Mouse (Mus musculus) midbrain, postnatal 0 days (tissue): ENCODE results near the gene Nrxn3. TPM values are rescaled to one million over a fixed set of nuclear protein-coding genes. Genes with fewer than 3 reads are reported as not detected.

Experiments
- ATAC-seq: fragments of 200-750 bp; cut with Nextera tagmentation; 2 replicates; pipeline ENCODE4 v1.8.0; 2017; ENCODE audit warnings: moderate number of reproducible peaks, mild to moderate bottlenecking, moderate TSS enrichment, moderate library complexity; ENCODE audit not compliant: low FRiP score
- DNase-seq: peaks from one replicate; pipeline ENCODE4 v3.0.0-alpha.2; 2015; ENCODE audit warnings: low spot score
- H3K27ac ChIP-seq: fragments of 300-500 bp; sonication (generic); 2 replicates; pipeline ENCODE4 v1.5.1; 2014; ENCODE audit warnings: low read depth, mild to moderate bottlenecking, low read length, mixed read lengths
- H3K27me3 ChIP-seq: fragments of 300-500 bp; sonication (generic); 2 replicates; pipeline ENCODE4 v1.6.1; 2014; ENCODE audit warnings: low read length, control low read depth, mixed read lengths; ENCODE audit not compliant: insufficient read depth
- H3K36me3 ChIP-seq: fragments of 300-500 bp; sonication (generic); 2 replicates; pipeline ENCODE4 v1.6.1; 2014; ENCODE audit warnings: low read length, control low read depth, mixed read lengths; ENCODE audit not compliant: insufficient read depth
- H3K4me1 ChIP-seq: fragments of 300-500 bp; sonication (generic); 2 replicates; pipeline ENCODE4 v1.6.1; 2014; ENCODE audit warnings: mild to moderate bottlenecking, control low read depth, antibody characterized with exemption, low read length, mixed read lengths; ENCODE audit not compliant: insufficient read depth
- H3K4me2 ChIP-seq: fragments of 300-500 bp; sonication (generic); 2 replicates; pipeline ENCODE4 v1.6.1; 2014; ENCODE audit warnings: low read depth, mild to moderate bottlenecking, low read length, mixed read lengths; ENCODE audit not compliant: poor library complexity, severe bottlenecking
- H3K4me3 ChIP-seq: fragments of 300-500 bp; sonication (generic); 2 replicates; pipeline ENCODE4 v1.5.1; 2014; ENCODE audit warnings: low read depth, mild to moderate bottlenecking, low read length, moderate library complexity
- H3K9ac ChIP-seq: fragments of 300-500 bp; sonication (generic); replicated peaks from 2 replicates; pipeline ENCODE4 v1.6.1; 2014; ENCODE audit warnings: mild to moderate bottlenecking, low read length, moderate library complexity, mixed read lengths; ENCODE audit not compliant: poor library complexity, severe bottlenecking
- H3K9me3 ChIP-seq: fragments of 300-500 bp; sonication (generic); 2 replicates; pipeline ENCODE4 v1.6.1; 2016; ENCODE audit warnings: low read length, control low read depth
- CTCF ChIP-seq: IDR thresholded peaks from 2 replicates; pipeline ENCODE4 v1.5.1; 2016; ENCODE audit warnings: antibody characterized with exemption, mild to moderate bottlenecking
- WGBS: fragments of 180-500 bp; shearing (Covaris S2); extraction: QIAGEN DNeasy Blood & Tissue Kit; methylation state at CpG from one replicate; pipeline ENCODE4 v1.1.7; 2014; 5-methylcytosine and 5-hydroxymethylcytosine counted together
- polyA plus RNA-seq: library from polyadenylated mRNA; unstranded; fragments of >200 nt; fragmentation: Nextera tagmentation; extraction: Ambion mirVana; gene quantifications from 2 replicates; pipeline ENCODE4 v1.2.1, GENCODE M21; 2015
- total RNA-seq: library from RNA; depleted of rRNA; stranded (reverse); fragments of >200 nt; gene quantifications from 2 replicates; pipeline ENCODE4 v1.2.3, GENCODE M21; 2014

The Nrxn3 gene
- total and polyA plus RNA-seq, 2 experiments from 2014 or later: 80.8 to 88.2 TPM

DNA sequence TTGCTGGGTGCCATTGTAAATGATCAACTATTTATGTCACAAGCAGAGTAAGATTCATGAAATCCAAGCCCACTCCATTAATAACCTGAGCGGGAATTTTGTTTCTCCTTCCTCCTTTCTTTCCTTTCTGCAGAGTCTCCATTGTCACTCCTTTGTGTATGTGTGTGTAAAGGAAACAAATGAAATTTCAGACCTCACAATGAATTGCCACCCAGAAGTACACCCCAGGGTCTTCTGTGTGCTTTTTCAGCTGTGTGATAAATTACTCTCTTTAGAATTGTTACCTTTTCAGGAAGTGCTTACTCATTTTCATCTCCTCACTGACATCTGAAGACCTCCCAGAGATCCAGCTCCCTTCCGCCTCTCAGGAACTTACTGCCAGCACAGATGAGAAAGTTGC, 1506.4 kb downstream of the Nrxn3 start:
- no peaks in the 10 kb centered on the region for H3K36me3 ChIP-seq
- no peak for TF ChIP-seq CTCF
- no peaks in the 10 kb centered on the region for H3K27me3 ChIP-seq
- ATAC-seq: no peak
- H3K27ac ChIP-seq: no peak overlapping the region
- no peaks in the 10 kb centered on the region for H3K4me1 ChIP-seq
- no peak overlapping the region for H3K4me2 ChIP-seq
- DNase-seq: no peak
- H3K9ac ChIP-seq: no peak overlapping the region
- 67% methylated on average over 2 of the region's 2 CpGs for WGBS
- H3K4me3 ChIP-seq: no peak overlapping the region
- no peaks in the 10 kb centered on the region for H3K9me3 ChIP-seq

- Histone ChIP-seq H3K9me3 (no peaks in the 10 kb centered on the region), H3K4me1 (no peaks in the 10 kb centered on the region), H3K4me3 (no peak overlapping the region), H3K36me3 (no peaks in the 10 kb centered on the region), H3K27me3 (no peaks in the 10 kb centered on the region), H3K27ac (no peak overlapping the region), H3K9ac (no peak overlapping the region), H3K4me2 (no peak overlapping the region)
- DNase-seq (no peak), ATAC-seq (no peak)
- WGBS: 78% methylated on average over 5 of the region's 5 CpGs
- no peak for TF ChIP-seq CTCF
Measured at GRCm38 (mm10) chr12:90236093-90236492, 1513.4 kb downstream of the Nrxn3 start.

DNA sequence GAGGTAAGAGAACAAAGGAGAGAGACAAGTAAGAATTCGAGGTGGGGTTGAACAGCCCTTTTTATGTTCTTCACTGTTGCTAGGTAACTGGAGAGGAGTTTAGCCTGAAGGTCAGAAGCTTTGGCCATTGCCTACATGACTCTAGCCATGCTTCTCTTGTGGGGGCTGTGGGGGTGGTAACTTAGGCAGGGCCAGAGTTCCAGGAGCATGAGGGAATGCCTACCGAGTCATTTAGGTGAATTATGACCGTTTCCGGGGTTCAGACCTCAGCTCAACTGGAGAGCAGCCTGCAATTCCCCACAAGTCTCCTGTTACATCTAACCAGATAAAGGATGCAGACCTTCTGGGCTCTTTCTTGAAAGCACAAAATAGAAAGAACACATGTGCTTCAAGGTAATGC, 1537.6 kb downstream of the Nrxn3 start:
- DNase-seq (no peak), ATAC-seq (no peak)
- Histone ChIP-seq H3K9ac (no peak overlapping the region), H3K4me2 (no peak overlapping the region), H3K4me3 (no peak overlapping the region), H3K9me3 (no peaks in the 10 kb centered on the region), H3K4me1 (no peaks in the 10 kb centered on the region), H3K27me3 (no peaks in the 10 kb centered on the region), H3K36me3 (no peaks in the 10 kb centered on the region), H3K27ac (no peak overlapping the region)
- TF ChIP-seq CTCF: no peak
- 69% methylated on average over 4 of the region's 4 CpGs for WGBS

DNA sequence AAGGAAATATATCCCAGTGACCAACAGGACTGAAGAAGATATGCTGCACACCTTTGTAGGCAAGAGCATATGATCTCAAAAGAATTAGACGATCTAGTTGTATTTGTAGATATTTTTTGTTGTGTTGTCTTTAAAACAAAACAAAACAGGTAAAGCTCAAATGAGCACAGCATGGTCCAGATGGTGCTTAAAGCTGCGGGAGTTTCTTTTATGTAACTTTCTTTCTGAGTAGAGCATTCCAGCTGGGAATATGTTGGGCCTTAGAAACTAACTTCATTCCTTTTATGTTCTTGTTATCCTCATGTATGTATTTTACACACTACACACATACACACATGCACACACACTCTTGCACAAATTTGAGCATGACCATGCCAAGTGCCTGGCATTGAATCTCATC, 1545.4 kb downstream of the Nrxn3 start:
- no peak overlapping the region for H3K4me3 ChIP-seq
- H3K9me3 ChIP-seq: no peaks in the 10 kb centered on the region
- H3K36me3 ChIP-seq: no peaks in the 10 kb centered on the region
- no peak for DNase-seq
- WGBS: 80% methylated on average over 2 of the region's 2 CpGs
- H3K27me3 ChIP-seq: no peaks in the 10 kb centered on the region
- no peak overlapping the region for H3K4me2 ChIP-seq
- H3K4me1 ChIP-seq: no peaks in the 10 kb centered on the region
- H3K27ac ChIP-seq: no peak overlapping the region
- no peak for TF ChIP-seq CTCF
- ATAC-seq: no peak
- no peak overlapping the region for H3K9ac ChIP-seq

- Histone ChIP-seq H3K4me2 (no peak overlapping the region), H3K27ac (no peak overlapping the region), H3K4me1 (no peaks in the 10 kb centered on the region), H3K36me3 (no peaks in the 10 kb centered on the region), H3K9ac (no peak overlapping the region), H3K4me3 (no peak overlapping the region), H3K9me3 (no peaks in the 10 kb centered on the region), H3K27me3 (no peaks in the 10 kb centered on the region)
- DNase-seq (no peak), ATAC-seq (no peak)
- no peak for TF ChIP-seq CTCF
Measured at GRCm38 (mm10) chr12:90270763-90271379, 1548.2 kb downstream of the Nrxn3 start.

DNA sequence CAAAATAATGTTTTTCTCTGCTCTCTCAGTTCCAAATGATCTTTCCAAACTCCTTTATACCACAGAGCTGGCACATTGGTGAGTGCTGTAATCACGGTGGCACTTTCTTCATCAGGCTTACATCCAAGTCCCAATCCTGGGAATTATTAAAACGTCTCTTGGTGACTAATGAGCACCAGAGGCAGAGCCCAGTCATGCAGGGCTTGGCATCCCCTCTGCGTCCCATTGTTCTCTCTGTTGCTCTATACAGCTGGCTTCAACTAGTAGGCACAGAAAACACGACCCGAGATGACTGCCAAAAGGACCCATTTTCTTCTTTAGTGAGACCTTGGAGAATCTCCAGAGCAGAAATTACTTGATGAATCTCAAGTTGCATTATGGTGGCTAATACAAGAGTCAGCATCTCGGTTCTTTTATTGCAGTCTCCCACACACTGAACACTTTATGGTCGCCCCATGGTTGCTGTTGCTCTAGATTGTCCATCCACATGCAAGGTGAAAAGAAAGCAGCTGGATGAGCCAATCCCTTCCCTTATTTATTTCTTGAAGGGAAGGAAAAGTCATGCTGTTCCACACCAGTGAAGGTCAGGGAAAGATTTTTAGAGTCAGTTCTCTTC, 1552.1 kb downstream of the Nrxn3 start:
- no peak for TF ChIP-seq CTCF
- Histone ChIP-seq H3K27ac (no peak overlapping the region), H3K9ac (no peak overlapping the region), H3K27me3 (no peaks in the 10 kb centered on the region), H3K4me1 (no peaks in the 10 kb centered on the region), H3K4me3 (no peak overlapping the region), H3K9me3 (no peaks in the 10 kb centered on the region), H3K4me2 (no peak overlapping the region), H3K36me3 (no peaks in the 10 kb centered on the region)
- ATAC-seq: no peak; the same call in 1 of the 2 replicates
- 69% methylated on average over 7 of the region's 7 CpGs for WGBS
- peak; percentile 81 for DNase-seq
